Mouse (Mus musculus) embryonic facial prominence, embryonic 13.5 days (tissue): ENCODE measurements around the gene Strap. TPM values are rescaled to one million over a fixed set of nuclear protein-coding genes. Genes with fewer than 3 reads are reported as not detected.
A peak's percentile ranks its signal among the peaks of the same experiment; 100 is the strongest.

Experiments used
- ATAC-seq: fragments of 200-750 bp; cut with Nextera tagmentation; 2 replicates; pipeline ENCODE4 v1.8.0; 2017; ENCODE audit warnings: low read depth; ENCODE audit not compliant: insufficient number of reproducible peaks, insufficient read depth, low FRiP score, low TSS enrichment
- H3K27ac ChIP-seq: fragments of 300-500 bp; sonication (generic); 2 replicates; pipeline ENCODE4 v1.5.1; 2015; ENCODE audit warnings: moderate library complexity, mild to moderate bottlenecking, inconsistent platforms
- H3K27me3 ChIP-seq: fragments of 300-500 bp; sonication (generic); 2 replicates; pipeline ENCODE4 v1.6.1; 2015; ENCODE audit warnings: mild to moderate bottlenecking, inconsistent platforms
- H3K36me3 ChIP-seq: fragments of 300-500 bp; sonication (generic); 2 replicates; pipeline ENCODE4 v1.6.1; 2015; ENCODE audit warnings: mild to moderate bottlenecking, inconsistent platforms
- H3K4me1 ChIP-seq: fragments of 300-500 bp; sonication (generic); 2 replicates; pipeline ENCODE4 v1.6.1; 2015; ENCODE audit warnings: inconsistent platforms
- H3K4me2 ChIP-seq: fragments of 300-500 bp; sonication (generic); 2 replicates; pipeline ENCODE4 v1.6.1; 2015; ENCODE audit warnings: moderate library complexity, mild to moderate bottlenecking, inconsistent platforms
- H3K4me3 ChIP-seq: fragments of 300-500 bp; sonication (generic); 2 replicates; pipeline ENCODE4 v1.5.1; 2015; ENCODE audit warnings: mild to moderate bottlenecking, inconsistent platforms
- H3K9ac ChIP-seq: fragments of 300-500 bp; sonication (generic); 2 replicates; pipeline ENCODE4 v1.6.1; 2015; ENCODE audit warnings: mild to moderate bottlenecking, inconsistent platforms
- H3K9me3 ChIP-seq: fragments of 300-500 bp; sonication (generic); 2 replicates; pipeline ENCODE4 v1.6.1; 2016; ENCODE audit warnings: inconsistent platforms
- WGBS: fragments of 180-500 bp; shearing (Covaris S2); methylation state at CpG from one replicate; pipeline ENCODE4 v1.1.7; 2015; ENCODE audit warnings: mixed read lengths; 5-methylcytosine and 5-hydroxymethylcytosine counted together
- polyA plus RNA-seq: library from polyadenylated mRNA; unstranded; fragments of >200 nt; fragmentation: Nextera tagmentation; extraction: Ambion mirVana; gene quantifications from 2 replicates; pipeline ENCODE4 v1.2.1, GENCODE M21; 2015

The Strap gene
- polyA plus RNA-seq, 1 experiment from 2014 or later: 176 TPM

- WGBS: 83% methylated on average over 15 of the region's 15 CpGs
- H3K27ac ChIP-seq: no peak overlapping the region
- no peak for ATAC-seq
These were observed 26.1 kb downstream of the Strap start for GRCm38 (mm10) chr6:137760966-137761365.

GRCm38 (mm10) chr6:137764572-137765210 is 29.8 kb downstream of the Strap start:
- 48% methylated on average over 3 of the region's 3 CpGs for WGBS
- peak; percentile 45; the same call in 1 of the 2 replicates for ATAC-seq

More at GRCm38 (mm10) chr6:137760966-137761365, 26.1 kb downstream of the Strap start:
- H3K4me1 ChIP-seq: peaks cover 16% of the 10 kb centered on the region
- no peaks in the 10 kb centered on the region for H3K36me3 ChIP-seq
- H3K4me2 ChIP-seq: no peak overlapping the region
- H3K27me3 ChIP-seq: no peaks in the 10 kb centered on the region
- H3K9ac ChIP-seq: no peak overlapping the region
- H3K4me3 ChIP-seq: no peak overlapping the region
- no peaks in the 10 kb centered on the region for H3K9me3 ChIP-seq

GRCm38 (mm10) chr6:137766177-137766576 is 31.3 kb downstream of the Strap start:
- Histone ChIP-seq H3K27me3 (no peaks in the 10 kb centered on the region), H3K4me3 (no peak overlapping the region), H3K9ac (no peak overlapping the region), H3K4me2 (no peak overlapping the region), H3K27ac (no peak overlapping the region), H3K9me3 (no peaks in the 10 kb centered on the region), H3K36me3 (no peaks in the 10 kb centered on the region), H3K4me1 (peaks cover 12% of the 10 kb centered on the region)
- no peak for ATAC-seq

More at GRCm38 (mm10) chr6:137764572-137765210, 29.8 kb downstream of the Strap start:
- Histone ChIP-seq H3K4me2 (no peak overlapping the region), H3K27ac (no peak overlapping the region), H3K9ac (no peak overlapping the region), H3K4me3 (no peak overlapping the region), H3K4me1 (peaks cover 13% of the 10 kb centered on the region), H3K27me3 (no peaks in the 10 kb centered on the region), H3K36me3 (no peaks in the 10 kb centered on the region), H3K9me3 (no peaks in the 10 kb centered on the region)

GRCm38 (mm10) chr6:137771621-137772250 is 36.9 kb downstream of the Strap start:
- Histone ChIP-seq H3K4me3 (no peak overlapping the region), H3K9me3 (no peaks in the 10 kb centered on the region)
- 70% methylated on average over 3 of the region's 3 CpGs for WGBS

GRCm38 (mm10) chr6:137772918-137773636 is 38.2 kb downstream of the Strap start:
- Histone ChIP-seq H3K27ac (no peak overlapping the region), H3K4me3 (no peak overlapping the region), H3K9ac (no peak overlapping the region), H3K9me3 (no peaks in the 10 kb centered on the region), H3K27me3 (no peaks in the 10 kb centered on the region), H3K4me2 (no peak overlapping the region), H3K4me1 (no peaks in the 10 kb centered on the region), H3K36me3 (no peaks in the 10 kb centered on the region)
- ATAC-seq: no peak
- WGBS: 90% methylated on average over 8 of the region's 8 CpGs

More at GRCm38 (mm10) chr6:137771621-137772250, 36.9 kb downstream of the Strap start:
- ATAC-seq: no peak
- H3K27ac ChIP-seq: no peak overlapping the region
- no peaks in the 10 kb centered on the region for H3K36me3 ChIP-seq
- no peak overlapping the region for H3K4me2 ChIP-seq
- H3K27me3 ChIP-seq: no peaks in the 10 kb centered on the region
- no peak overlapping the region for H3K9ac ChIP-seq
- H3K4me1 ChIP-seq: no peaks in the 10 kb centered on the region

- no peaks in the 10 kb centered on the region for H3K4me1 ChIP-seq
- H3K4me3 ChIP-seq: no peak overlapping the region
- no peak overlapping the region for H3K9ac ChIP-seq
- no peaks in the 10 kb centered on the region for H3K36me3 ChIP-seq
- no peak for ATAC-seq
- no peaks in the 10 kb centered on the region for H3K27me3 ChIP-seq
- H3K4me2 ChIP-seq: no peak overlapping the region
- WGBS: 86% methylated on average over 6 of the region's 6 CpGs
- H3K27ac ChIP-seq: no peak overlapping the region
- no peaks in the 10 kb centered on the region for H3K9me3 ChIP-seq
These were observed 38.8 kb downstream of the Strap start for GRCm38 (mm10) chr6:137773637-137774028.

- no peak overlapping the region for H3K4me2 ChIP-seq
- 90% methylated on average over 13 of the region's 13 CpGs for WGBS
These were observed 39.3 kb downstream of the Strap start for GRCm38 (mm10) chr6:137774166-137774565.

GRCm38 (mm10) chr6:137775159-137775558 is 40.3 kb downstream of the Strap start:
- 87% methylated on average over 8 of the region's 8 CpGs for WGBS
- Histone ChIP-seq H3K27me3 (no peaks in the 10 kb centered on the region), H3K4me2 (no peak overlapping the region), H3K9ac (no peak overlapping the region), H3K9me3 (no peaks in the 10 kb centered on the region), H3K4me1 (no peaks in the 10 kb centered on the region), H3K36me3 (no peaks in the 10 kb centered on the region), H3K27ac (no peak overlapping the region), H3K4me3 (no peak overlapping the region)
- ATAC-seq: no peak

More at GRCm38 (mm10) chr6:137774166-137774565, 39.3 kb downstream of the Strap start:
- no peak overlapping the region for H3K4me3 ChIP-seq
- H3K9me3 ChIP-seq: no peaks in the 10 kb centered on the region
- H3K27ac ChIP-seq: no peak overlapping the region
- no peaks in the 10 kb centered on the region for H3K4me1 ChIP-seq
- H3K27me3 ChIP-seq: no peaks in the 10 kb centered on the region
- no peak overlapping the region for H3K9ac ChIP-seq
- ATAC-seq: no peak
- H3K36me3 ChIP-seq: no peaks in the 10 kb centered on the region

- no peaks in the 10 kb centered on the region for H3K27me3 ChIP-seq
- no peaks in the 10 kb centered on the region for H3K36me3 ChIP-seq
- no peak overlapping the region for H3K9ac ChIP-seq
- H3K4me3 ChIP-seq: no peak overlapping the region
- H3K27ac ChIP-seq: no peak overlapping the region
- no peaks in the 10 kb centered on the region for H3K9me3 ChIP-seq
- no peaks in the 10 kb centered on the region for H3K4me1 ChIP-seq
- 85% methylated on average over 8 of the region's 8 CpGs for WGBS
- no peak for ATAC-seq
- H3K4me2 ChIP-seq: no peak overlapping the region
These were observed 42.1 kb downstream of the Strap start for GRCm38 (mm10) chr6:137776981-137777380.

GRCm38 (mm10) chr6:137783899-137784637 is 49.2 kb downstream of the Strap start:
- whole genome bisulfite sequencing: 86% methylated on average over 7 of the region's 7 CpGs
- Histone ChIP-seq H3K9me3 (no peaks in the 10 kb centered on the region), H3K4me1 (peaks cover 2% of the 10 kb centered on the region; the same call in 1 of the 2 replicates), H3K4me2 (no peak overlapping the region), H3K27me3 (no peaks in the 10 kb centered on the region), H3K36me3 (no peaks in the 10 kb centered on the region; the same call in 1 of the 2 replicates), H3K9ac (no peak overlapping the region), H3K4me3 (no peak overlapping the region), H3K27ac (no peak overlapping the region)
- ATAC-seq: no peak

- 29% methylated on average over 9 of the region's 9 CpGs for WGBS
- Histone ChIP-seq H3K9me3 (no peaks in the 10 kb centered on the region), H3K27ac (no peak overlapping the region), H3K9ac (no peak overlapping the region), H3K4me3 (no peak overlapping the region), H3K36me3 (no peaks in the 10 kb centered on the region; the same call in 1 of the 2 replicates), H3K4me1 (peaks cover 3% of the 10 kb centered on the region; the same call in 1 of the 2 replicates), H3K4me2 (no peak overlapping the region), H3K27me3 (no peaks in the 10 kb centered on the region)
- no peak for ATAC-seq
These were observed 54.2 kb downstream of the Strap start for GRCm38 (mm10) chr6:137788976-137789590.
